Mouse (Mus musculus) forebrain, embryonic 13.5 days (tissue): ENCODE measurements around the gene Col4a1. TPM values are rescaled to one million over a fixed set of nuclear protein-coding genes. Genes with fewer than 3 reads are reported as not detected.

Source experiments
- ATAC-seq: fragments of 200-750 bp; cut with Nextera tagmentation; 2 replicates; pipeline ENCODE4 v1.8.0; 2017
- H3K27ac ChIP-seq: fragments of 300-500 bp; sonication (generic); 2 replicates; pipeline ENCODE4 v1.5.1; 2015; ENCODE audit warnings: inconsistent platforms, mild to moderate bottlenecking, moderate library complexity
- H3K27me3 ChIP-seq: fragments of 300-500 bp; sonication (generic); 2 replicates; pipeline ENCODE4 v1.6.1; 2015; ENCODE audit warnings: mild to moderate bottlenecking, inconsistent platforms
- H3K36me3 ChIP-seq: fragments of 300-500 bp; sonication (generic); 2 replicates; pipeline ENCODE4 v1.6.1; 2015; ENCODE audit warnings: mild to moderate bottlenecking, inconsistent platforms; ENCODE audit not compliant: poor library complexity, severe bottlenecking
- H3K4me1 ChIP-seq: fragments of 300-500 bp; sonication (generic); 2 replicates; pipeline ENCODE4 v1.6.1; 2015; ENCODE audit warnings: inconsistent platforms
- H3K4me2 ChIP-seq: fragments of 300-500 bp; sonication (generic); 2 replicates; pipeline ENCODE4 v1.6.1; 2015; ENCODE audit warnings: inconsistent platforms, mild to moderate bottlenecking, moderate library complexity
- H3K4me3 ChIP-seq: fragments of 300-500 bp; sonication (generic); 2 replicates; pipeline ENCODE4 v1.5.1; 2015; ENCODE audit warnings: mild to moderate bottlenecking, inconsistent platforms
- H3K9ac ChIP-seq: fragments of 300-500 bp; sonication (generic); 2 replicates; pipeline ENCODE4 v1.6.1; 2015; ENCODE audit warnings: mild to moderate bottlenecking, inconsistent platforms
- H3K9me3 ChIP-seq: fragments of 300-500 bp; sonication (generic); replicated peaks from 2 replicates; pipeline ENCODE4 v1.6.1; 2016; ENCODE audit warnings: inconsistent platforms
- WGBS: fragments of 180-500 bp; shearing (Covaris S2); methylation state at CpG from one replicate; pipeline ENCODE4 v1.1.7; 2015; 5-methylcytosine and 5-hydroxymethylcytosine counted together
- polyA plus RNA-seq: library from polyadenylated mRNA; unstranded; fragments of >200 nt; fragmentation: Nextera tagmentation; extraction: Ambion mirVana; gene quantifications from 2 replicates; pipeline ENCODE4 v1.2.1, GENCODE M21; 2015

Col4a1 gene
- polyA plus RNA-seq, 1 experiment from 2014 or later, result 53.5 TPM

DNA sequence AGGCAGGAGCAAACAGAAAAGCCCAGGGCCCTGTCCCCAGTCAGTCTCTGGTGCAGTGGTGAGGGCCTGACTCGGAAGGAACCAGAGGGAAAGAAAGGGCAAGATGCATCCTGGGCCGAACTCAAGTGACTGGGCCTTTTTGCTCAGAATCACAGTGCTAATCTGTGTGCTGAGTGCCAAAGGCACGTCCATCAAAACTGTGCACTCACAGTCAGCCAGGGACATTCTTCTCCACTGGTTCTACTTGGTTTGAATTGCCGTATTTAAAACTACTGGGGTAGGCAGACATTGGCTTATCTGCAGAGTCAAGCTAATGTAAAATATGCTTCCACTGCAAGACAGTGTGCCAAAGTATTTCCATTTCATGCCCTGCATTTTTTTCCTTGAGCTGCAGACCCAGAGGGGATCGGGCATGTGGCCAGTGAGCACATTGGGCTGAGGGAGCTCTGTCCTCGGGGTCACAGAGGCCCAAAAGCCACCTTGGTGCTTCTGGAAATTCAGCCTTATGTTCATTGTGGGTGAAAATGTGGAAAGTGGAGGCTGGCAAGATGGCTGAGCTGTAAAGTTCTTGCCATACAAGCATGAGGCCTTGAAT lies 12.3 kb upstream of the Col4a1 start:
- no peaks in the 10 kb centered on the region for H3K27me3 ChIP-seq
- no peak overlapping the region for H3K27ac ChIP-seq
- H3K4me1 ChIP-seq, result no peaks in the 10 kb centered on the region
- H3K9me3 ChIP-seq, result no peaks in the 10 kb centered on the region
- no peak overlapping the region for H3K4me3 ChIP-seq
- ATAC-seq, result no peak
- H3K9ac ChIP-seq, result no peak overlapping the region
- H3K4me2 ChIP-seq, result no peak overlapping the region
- 79% methylated on average over 6 of the region's 6 CpGs for WGBS
- no peaks in the 10 kb centered on the region for H3K36me3 ChIP-seq

- Histone ChIP-seq H3K4me1 (no peaks in the 10 kb centered on the region), H3K9me3 (no peaks in the 10 kb centered on the region)
- 83% methylated on average over 1 of the region's 1 CpGs for WGBS
These were observed 11.1 kb upstream of the Col4a1 start for GRCm38 (mm10) chr8:11323681-11324080.

DNA sequence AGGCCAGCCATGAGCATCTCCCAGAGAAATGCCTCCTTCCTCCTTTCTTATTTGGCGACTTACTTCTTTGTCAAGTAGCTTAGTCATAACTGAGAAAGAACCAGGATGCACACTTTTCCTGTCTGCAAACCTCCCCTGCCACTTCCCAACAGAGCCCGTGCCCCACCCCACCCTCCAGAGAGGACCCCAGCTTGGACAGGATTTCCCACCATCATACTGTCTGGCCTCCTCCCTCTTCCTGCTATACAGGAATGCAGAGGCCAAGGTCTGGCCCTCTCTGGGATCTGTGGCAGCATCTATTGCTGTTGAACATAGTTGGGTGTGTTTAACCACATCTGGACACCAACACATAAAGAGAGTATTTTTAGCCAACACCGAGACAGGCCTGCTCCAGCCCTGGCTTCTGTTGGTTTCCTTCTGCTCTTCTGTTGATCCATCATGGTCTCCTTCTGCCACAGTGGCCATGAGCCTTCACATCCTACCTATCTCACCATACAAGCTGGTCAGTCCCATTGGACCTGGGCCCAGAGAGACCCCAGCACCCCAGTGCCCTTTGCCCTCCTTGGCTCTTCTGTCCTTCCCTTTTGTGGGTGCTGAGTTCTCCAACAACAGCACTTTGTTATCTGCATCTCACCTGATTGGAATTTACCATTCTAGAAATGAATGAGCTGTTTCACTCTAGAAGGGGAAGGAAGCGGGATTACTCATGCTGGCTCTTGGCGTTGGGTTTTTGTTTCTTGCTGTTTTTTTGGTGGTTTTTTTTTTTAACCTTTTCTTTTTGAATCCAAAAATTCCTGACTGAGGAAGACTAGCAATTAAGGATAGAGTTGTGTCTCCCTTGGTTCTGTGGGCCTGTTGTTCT lies 10.3 kb upstream of the Col4a1 start:
- Histone ChIP-seq H3K27me3 (no peaks in the 10 kb centered on the region), H3K9me3 (no peaks in the 10 kb centered on the region), H3K4me2 (no peak overlapping the region), H3K36me3 (no peaks in the 10 kb centered on the region), H3K4me3 (no peak overlapping the region), H3K4me1 (no peaks in the 10 kb centered on the region), H3K27ac (no peak overlapping the region), H3K9ac (no peak overlapping the region)
- ATAC-seq, result no peak
- 95% methylated on average over 5 of the region's 5 CpGs for WGBS

More at GRCm38 (mm10) chr8:11323681-11324080, 11.1 kb upstream of the Col4a1 start:
- Histone ChIP-seq H3K27ac (no peak overlapping the region), H3K4me3 (no peak overlapping the region), H3K36me3 (no peaks in the 10 kb centered on the region), H3K9ac (no peak overlapping the region), H3K27me3 (no peaks in the 10 kb centered on the region), H3K4me2 (no peak overlapping the region)
- no peak for ATAC-seq

DNA sequence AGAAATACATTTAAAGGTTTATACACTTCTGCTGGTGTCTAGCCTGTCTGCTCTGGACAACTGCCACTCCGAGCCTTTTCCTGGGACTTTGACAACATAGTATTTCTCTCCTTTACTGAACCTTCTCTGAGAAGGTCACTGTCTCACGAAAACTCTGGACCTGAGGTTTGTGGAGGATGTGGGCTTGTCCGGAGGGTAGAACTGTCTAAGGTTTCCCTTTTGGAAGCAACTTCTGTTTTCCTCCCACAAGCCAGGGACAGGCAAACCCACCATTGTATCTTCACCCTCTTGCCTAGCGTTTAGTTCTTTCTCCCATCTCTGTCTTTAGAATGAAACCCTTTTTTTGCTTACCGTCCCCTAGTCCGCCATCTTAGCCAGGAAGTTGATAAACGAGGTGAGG lies 9.2 kb upstream of the Col4a1 start:
- no peak for ATAC-seq
- no peaks in the 10 kb centered on the region for H3K4me1 ChIP-seq
- H3K4me3 ChIP-seq, result no peak overlapping the region
- H3K27me3 ChIP-seq, result no peaks in the 10 kb centered on the region
- H3K27ac ChIP-seq, result no peak overlapping the region
- no peak overlapping the region for H3K4me2 ChIP-seq
- H3K9ac ChIP-seq, result no peak overlapping the region
- WGBS, result 93% methylated on average over 7 of the region's 7 CpGs
- no peaks in the 10 kb centered on the region for H3K36me3 ChIP-seq
- no peaks in the 10 kb centered on the region for H3K9me3 ChIP-seq

DNA sequence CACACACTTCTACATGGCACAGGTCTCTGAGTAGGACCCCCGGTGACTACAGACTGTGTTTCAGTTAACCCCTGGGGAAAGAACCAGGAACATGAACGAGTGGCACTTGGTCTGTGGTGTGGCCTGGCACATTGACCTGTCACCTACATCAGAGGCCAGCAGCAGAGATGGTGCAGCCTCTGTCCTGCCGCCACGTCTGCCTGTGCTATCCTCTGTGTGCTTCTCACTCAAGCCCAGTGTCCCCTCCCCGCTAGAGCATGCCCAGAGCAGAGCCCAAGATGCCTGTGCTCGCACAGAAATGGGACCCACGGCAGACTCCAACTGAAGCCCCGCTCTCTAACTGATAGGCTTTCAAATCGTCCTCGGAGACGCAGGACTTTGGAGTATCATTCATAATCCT lies 6.8 kb upstream of the Col4a1 start:
- WGBS, result 88% methylated on average over 11 of the region's 11 CpGs
- Histone ChIP-seq H3K4me3 (no peak overlapping the region), H3K27me3 (peaks cover 17% of the 10 kb centered on the region), H3K9me3 (no peaks in the 10 kb centered on the region), H3K4me1 (no peaks in the 10 kb centered on the region), H3K36me3 (no peaks in the 10 kb centered on the region), H3K27ac (no peak overlapping the region), H3K9ac (no peak overlapping the region; the same call in 1 of the 2 replicates), H3K4me2 (no peak overlapping the region)
- ATAC-seq, result no peak

DNA sequence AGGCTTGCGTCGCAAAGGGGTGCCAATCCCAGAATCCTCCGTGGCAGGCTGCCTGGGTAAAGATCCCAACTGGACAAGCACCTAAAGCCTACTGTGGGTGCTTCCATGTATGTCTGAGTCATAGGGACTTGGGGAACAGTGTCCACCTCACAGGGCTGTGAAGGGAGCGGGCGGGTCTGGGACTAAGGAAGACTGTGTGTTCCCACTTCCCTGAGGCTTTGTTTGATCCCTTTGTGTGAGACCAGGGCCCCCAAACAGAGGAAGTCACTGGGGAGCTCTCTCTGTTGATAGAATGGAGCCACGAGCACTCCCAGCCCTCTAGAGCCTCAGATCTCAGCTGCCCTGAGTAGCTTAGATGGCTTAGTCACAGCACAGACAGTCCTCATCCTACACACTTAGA lies 3.5 kb upstream of the Col4a1 start:
- H3K36me3 ChIP-seq, result no peaks in the 10 kb centered on the region

GRCm38 (mm10) chr8:11315179-11315943 lies 2.7 kb upstream of the Col4a1 start:
- Histone ChIP-seq H3K9me3 (no peaks in the 10 kb centered on the region), H3K36me3 (no peaks in the 10 kb centered on the region), H3K4me1 (peaks cover 24% of the 10 kb centered on the region), H3K4me3 (no peak overlapping the region), H3K27ac (no peak overlapping the region), H3K4me2 (no peak overlapping the region), H3K27me3 (peaks cover 57% of the 10 kb centered on the region), H3K9ac (no peak overlapping the region)
- no peak for ATAC-seq
- 74% methylated on average over 16 of the region's 16 CpGs for WGBS

More for the DNA sequence above, 3.5 kb upstream of the Col4a1 start:
- Histone ChIP-seq H3K9me3 (no peaks in the 10 kb centered on the region), H3K4me2 (no peak overlapping the region), H3K9ac (no peak overlapping the region), H3K4me3 (no peak overlapping the region), H3K4me1 (peaks cover 24% of the 10 kb centered on the region), H3K27ac (no peak overlapping the region), H3K27me3 (peaks cover 49% of the 10 kb centered on the region)
- ATAC-seq, result no peak
- 78% methylated on average over 6 of the region's 6 CpGs for WGBS

- Histone ChIP-seq H3K4me1 (peaks cover 24% of the 10 kb centered on the region), H3K27me3 (peaks cover 64% of the 10 kb centered on the region), H3K27ac (no peak overlapping the region), H3K4me2 (peak overlapping the region; percentile 96; the same call in 1 of the 2 replicates), H3K9me3 (no peaks in the 10 kb centered on the region), H3K9ac (no peak overlapping the region), H3K4me3 (peak overlapping the region; percentile 64; the same call in 1 of the 2 replicates), H3K36me3 (no peaks in the 10 kb centered on the region)
- WGBS, result 81% methylated on average over 8 of the region's 8 CpGs
- no peak for ATAC-seq
These were observed 2.0 kb upstream of the Col4a1 start for GRCm38 (mm10) chr8:11314613-11315012.

GRCm38 (mm10) chr8:11313176-11314111 lies 818 bp upstream of the Col4a1 start:
- peak; percentile 58 for ATAC-seq
- H3K4me3 ChIP-seq, result peak overlapping the region; percentile 64
- no peaks in the 10 kb centered on the region for H3K9me3 ChIP-seq
- peaks cover 24% of the 10 kb centered on the region for H3K4me1 ChIP-seq
- peaks cover 71% of the 10 kb centered on the region for H3K27me3 ChIP-seq
- no peak overlapping the region for H3K27ac ChIP-seq
- H3K36me3 ChIP-seq, result no peaks in the 10 kb centered on the region
- H3K9ac ChIP-seq, result peak overlapping the region; percentile 74
- peak overlapping the region; percentile 96 for H3K4me2 ChIP-seq
- 3% methylated on average over 45 of the region's 45 CpGs for WGBS

DNA sequence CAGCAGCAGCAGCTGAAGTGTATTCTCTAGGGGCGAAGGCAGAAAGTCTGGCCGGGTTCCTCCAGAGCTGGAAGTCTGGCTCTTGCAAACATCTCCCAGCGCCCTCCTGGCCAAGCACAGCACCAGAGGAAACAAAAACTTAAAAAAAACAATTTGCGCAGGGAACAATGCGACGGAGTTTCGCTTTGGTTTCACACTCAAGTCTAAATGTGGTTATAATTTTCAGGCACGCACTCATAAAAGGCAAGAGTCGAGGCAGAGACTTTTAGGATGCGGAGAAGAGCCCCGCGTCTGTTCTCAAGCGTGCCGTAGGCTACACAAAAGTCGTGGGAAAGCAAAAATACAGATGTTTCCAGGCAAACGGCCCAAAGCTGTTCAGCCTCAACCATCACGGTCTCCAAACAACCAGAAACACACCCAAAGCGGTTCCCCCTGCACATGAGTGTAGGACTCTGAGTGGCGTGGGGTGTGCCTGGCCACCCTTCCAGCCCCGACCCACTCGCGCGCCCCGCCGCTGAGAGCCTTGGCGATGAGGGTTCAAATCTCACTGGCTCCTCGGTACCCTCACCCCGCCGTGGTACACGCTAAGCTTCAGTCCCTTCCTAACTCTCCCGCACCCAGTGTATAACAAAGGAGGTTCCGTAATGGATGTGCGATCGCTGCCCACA lies 811 bp downstream of the Col4a1 start:
- peak overlapping the region; percentile 74 for H3K9ac ChIP-seq
- peak overlapping the region; percentile 96 for H3K4me2 ChIP-seq
- peak; percentile 43 for ATAC-seq
- 3% methylated on average over 34 of the region's 34 CpGs for WGBS
- no peaks in the 10 kb centered on the region for H3K9me3 ChIP-seq
- H3K4me3 ChIP-seq, result peak overlapping the region; percentile 64
- no peak overlapping the region for H3K27ac ChIP-seq
- peaks cover 71% of the 10 kb centered on the region for H3K27me3 ChIP-seq
- H3K36me3 ChIP-seq, result no peaks in the 10 kb centered on the region
- peaks cover 24% of the 10 kb centered on the region for H3K4me1 ChIP-seq

- no peak for ATAC-seq
- peaks cover 61% of the 10 kb centered on the region for H3K27me3 ChIP-seq
- no peaks in the 10 kb centered on the region for H3K36me3 ChIP-seq
- no peaks in the 10 kb centered on the region for H3K9me3 ChIP-seq
- WGBS, result 73% methylated on average over 2 of the region's 2 CpGs
- H3K4me3 ChIP-seq, result no peak overlapping the region
- no peak overlapping the region for H3K4me2 ChIP-seq
- no peak overlapping the region for H3K27ac ChIP-seq
- no peak overlapping the region for H3K9ac ChIP-seq
- H3K4me1 ChIP-seq, result peaks cover 24% of the 10 kb centered on the region
These were observed 2.6 kb downstream of the Col4a1 start for GRCm38 (mm10) chr8:11310049-11310448.
